Mouse (Mus musculus) midbrain, embryonic 14.5 days (tissue): ENCODE data around the gene Lonrf2. TPM values are rescaled to one million over a fixed set of nuclear protein-coding genes. Genes with fewer than 3 reads are reported as not detected.
A peak's percentile ranks its signal among the peaks of the same experiment; 100 is the strongest.

Experiments used
- ATAC-seq: fragments of 200-750 bp; cut with Nextera tagmentation; 2 replicates; pipeline ENCODE4 v1.8.0; 2017; ENCODE audit warnings: moderate number of reproducible peaks, moderate library complexity; ENCODE audit not compliant: low FRiP score, low TSS enrichment
- DNase-seq: peaks from one replicate; pipeline ENCODE4 v3.0.0-alpha.2; 2015
- H3K27ac ChIP-seq: fragments of 300-500 bp; sonication (generic); replicated peaks from 2 replicates; pipeline ENCODE4 v1.5.1; 2014; ENCODE audit warnings: mild to moderate bottlenecking, low read depth, low read length, moderate library complexity
- H3K27me3 ChIP-seq: fragments of 300-500 bp; sonication (generic); 2 replicates; pipeline ENCODE4 v1.6.1; 2014; ENCODE audit warnings: low read length, control low read depth, mixed read lengths; ENCODE audit not compliant: control insufficient read depth, insufficient read depth
- H3K36me3 ChIP-seq: fragments of 300-500 bp; sonication (generic); 2 replicates; pipeline ENCODE4 v1.6.1; 2014; ENCODE audit warnings: low read length, control low read depth; ENCODE audit not compliant: control insufficient read depth, insufficient read depth
- H3K4me1 ChIP-seq: fragments of 300-500 bp; sonication (generic); 2 replicates; pipeline ENCODE4 v1.6.1; 2014; ENCODE audit warnings: mild to moderate bottlenecking, antibody characterized with exemption, low read length, control low read depth; ENCODE audit not compliant: control insufficient read depth, insufficient read depth
- H3K4me2 ChIP-seq: fragments of 300-500 bp; sonication (generic); 2 replicates; pipeline ENCODE4 v1.6.1; 2014; ENCODE audit warnings: mild to moderate bottlenecking, low read length, moderate library complexity
- H3K4me3 ChIP-seq: fragments of 300-500 bp; sonication (generic); replicated peaks from 2 replicates; pipeline ENCODE4 v1.5.1; 2014; ENCODE audit warnings: low read depth, low read length
- H3K9ac ChIP-seq: fragments of 300-500 bp; sonication (generic); replicated peaks from 2 replicates; pipeline ENCODE4 v1.6.1; 2014; ENCODE audit warnings: mild to moderate bottlenecking, low read length, moderate library complexity
- H3K9me3 ChIP-seq: fragments of 300-500 bp; sonication (generic); 2 replicates; pipeline ENCODE4 v1.6.1; 2016; ENCODE audit warnings: low read length, control low read depth, mixed read lengths; ENCODE audit not compliant: control insufficient read depth
- WGBS: fragments of 180-500 bp; shearing (Covaris S2); extraction: QIAGEN DNeasy Blood & Tissue Kit; methylation state at CpG from one replicate; pipeline ENCODE4 v1.1.7; 2014; 5-methylcytosine and 5-hydroxymethylcytosine counted together
- polyA plus RNA-seq: library from polyadenylated mRNA; unstranded; fragments of >200 nt; fragmentation: Nextera tagmentation; extraction: Ambion mirVana; gene quantifications from 2 replicates; pipeline ENCODE4 v1.2.1, GENCODE M21; 2014

The Lonrf2 gene
- polyA plus RNA-seq, 1 experiment from 2014 or later: 28.1 TPM

DNA sequence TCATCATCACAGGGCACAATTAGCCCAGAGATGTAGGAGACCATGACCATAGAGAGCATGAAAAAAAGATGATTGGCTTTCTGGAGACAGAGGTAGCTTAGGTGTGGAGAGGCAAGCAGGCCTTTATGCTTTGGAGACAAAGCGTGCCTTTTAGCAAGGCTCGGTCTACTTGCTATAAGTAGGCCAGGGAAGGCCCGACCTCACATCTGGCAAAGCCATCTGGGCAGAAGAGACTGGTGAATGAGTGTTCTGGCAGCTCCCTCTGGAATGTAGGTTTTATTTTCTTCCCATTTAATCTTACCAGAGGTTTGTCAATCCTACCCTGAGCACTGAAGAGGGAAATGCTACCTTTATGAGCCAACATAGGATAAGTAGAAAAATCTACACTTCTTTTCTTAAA, 65.8 kb downstream of the Lonrf2 start:
- Histone ChIP-seq H3K4me2 (no peak overlapping the region), H3K27ac (no peak overlapping the region), H3K4me3 (no peak overlapping the region), H3K9me3 (no peaks in the 10 kb centered on the region), H3K27me3 (no peaks in the 10 kb centered on the region), H3K4me1 (peaks cover 12% of the 10 kb centered on the region), H3K36me3 (no peaks in the 10 kb centered on the region), H3K9ac (no peak overlapping the region)
- ATAC-seq (no peak), DNase-seq (no peak)
- WGBS: 86% methylated on average over 3 of the region's 3 CpGs

DNA sequence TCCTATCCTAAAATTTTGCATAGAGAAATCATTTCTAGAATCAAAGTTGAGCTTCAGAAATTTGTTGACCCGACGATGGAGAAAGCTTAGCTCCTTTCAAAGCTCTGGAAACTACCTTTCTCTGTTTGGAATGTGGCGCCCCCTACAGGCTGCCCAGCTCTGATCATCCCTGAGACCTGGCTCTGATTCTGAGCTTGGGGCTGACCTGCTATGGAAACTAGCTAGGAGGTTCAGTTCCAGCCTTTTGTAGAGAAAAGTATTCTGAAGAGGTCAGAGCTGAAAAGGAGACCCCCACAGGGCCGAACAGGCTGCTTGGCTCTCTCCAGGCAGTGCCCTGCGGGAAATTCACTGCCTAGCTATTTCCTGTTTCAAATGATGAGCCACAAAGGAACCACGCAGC, 66.6 kb downstream of the Lonrf2 start:
- peak; percentile 79 for DNase-seq

DNA sequence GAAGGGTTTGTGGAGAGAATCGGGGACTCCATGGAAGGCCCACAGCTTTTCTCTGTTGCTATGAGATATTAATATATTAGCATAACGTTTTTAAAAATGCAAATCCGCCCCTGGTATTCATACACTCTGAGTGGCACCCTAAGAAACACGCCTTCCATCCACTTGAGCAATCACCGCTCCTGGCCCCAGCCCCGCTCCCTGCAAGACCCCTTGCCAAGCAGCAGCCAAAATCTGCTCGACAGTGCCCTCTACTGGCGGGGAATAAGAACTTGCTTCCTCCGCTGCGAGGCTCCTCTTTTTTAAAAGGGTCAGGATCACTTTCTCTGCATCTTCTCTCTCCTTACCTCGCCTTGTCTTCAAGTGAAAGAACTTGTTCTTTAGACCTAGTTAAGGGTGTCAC, 68.7 kb downstream of the Lonrf2 start:
- H3K36me3 ChIP-seq: no peaks in the 10 kb centered on the region
- H3K9ac ChIP-seq: no peak overlapping the region
- 7% methylated on average over 11 of the region's 11 CpGs for WGBS
- no peak overlapping the region for H3K27ac ChIP-seq
- H3K4me2 ChIP-seq: no peak overlapping the region; the same call in 1 of the 2 replicates
- H3K27me3 ChIP-seq: no peaks in the 10 kb centered on the region
- DNase-seq (peak; percentile 93), ATAC-seq (peak; percentile 74)
- no peaks in the 10 kb centered on the region for H3K9me3 ChIP-seq
- no peak overlapping the region for H3K4me3 ChIP-seq
- H3K4me1 ChIP-seq: peaks cover 22% of the 10 kb centered on the region

More for the DNA sequence above, 66.6 kb downstream of the Lonrf2 start:
- Histone ChIP-seq H3K4me2 (no peak overlapping the region), H3K4me1 (peaks cover 12% of the 10 kb centered on the region), H3K9ac (no peak overlapping the region), H3K4me3 (no peak overlapping the region), H3K27me3 (no peaks in the 10 kb centered on the region), H3K9me3 (no peaks in the 10 kb centered on the region), H3K27ac (no peak overlapping the region), H3K36me3 (no peaks in the 10 kb centered on the region)
- no peak for ATAC-seq
- WGBS: 14% methylated on average over 6 of the region's 6 CpGs

DNA sequence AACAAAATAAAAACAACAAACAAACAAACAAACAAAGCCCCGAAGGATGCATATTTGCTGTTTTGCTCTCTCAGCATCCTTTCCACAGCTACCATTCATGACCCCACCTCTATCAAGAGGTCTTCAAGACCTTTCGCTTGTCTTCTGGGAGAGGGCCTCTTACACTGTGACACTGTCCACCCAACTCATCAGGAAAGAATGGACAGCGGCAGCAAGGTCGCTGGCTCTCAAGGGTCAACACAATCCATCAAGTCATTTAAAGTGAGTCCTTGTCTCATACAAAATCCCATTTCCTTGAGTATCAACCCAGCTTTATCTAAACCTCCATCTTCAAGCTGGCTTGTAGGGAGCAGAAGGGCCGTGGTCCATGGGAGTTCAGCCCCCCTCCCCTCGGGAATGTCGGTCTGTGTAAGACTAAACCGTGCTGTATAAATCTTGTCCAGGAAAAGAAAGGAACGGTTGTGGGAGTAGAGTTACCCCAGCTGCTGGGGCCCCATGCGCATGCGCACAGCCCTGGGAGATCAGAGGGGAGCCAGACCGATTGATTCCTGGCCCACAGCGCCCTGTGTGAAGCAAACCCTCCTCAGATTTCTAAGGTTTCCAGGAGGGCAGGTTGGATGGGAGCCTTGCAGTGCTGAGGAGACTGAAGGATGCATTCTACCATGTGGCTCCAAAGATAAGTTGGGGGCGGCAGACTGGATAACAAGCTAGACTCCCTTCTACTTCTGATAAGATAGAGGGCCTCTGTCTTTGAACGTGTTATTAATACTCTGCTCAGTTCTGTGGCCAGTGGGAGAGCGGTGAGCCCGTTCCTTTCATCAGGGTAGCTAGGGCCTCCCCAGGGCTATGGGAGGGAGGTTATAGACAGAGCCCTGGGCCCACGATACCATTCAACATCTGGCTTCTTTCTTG, 69.6 kb downstream of the Lonrf2 start:
- Histone ChIP-seq H3K4me2 (peak overlapping the region; percentile 28), H3K9ac (no peak overlapping the region), H3K4me1 (peaks cover 22% of the 10 kb centered on the region), H3K36me3 (no peaks in the 10 kb centered on the region), H3K27me3 (no peaks in the 10 kb centered on the region), H3K4me3 (no peak overlapping the region), H3K9me3 (no peaks in the 10 kb centered on the region), H3K27ac (peak overlapping the region; percentile 65)
- WGBS: 26% methylated on average over 18 of the region's 18 CpGs
- DNase-seq (peak; percentile 80), ATAC-seq (peak; percentile 72)

DNA sequence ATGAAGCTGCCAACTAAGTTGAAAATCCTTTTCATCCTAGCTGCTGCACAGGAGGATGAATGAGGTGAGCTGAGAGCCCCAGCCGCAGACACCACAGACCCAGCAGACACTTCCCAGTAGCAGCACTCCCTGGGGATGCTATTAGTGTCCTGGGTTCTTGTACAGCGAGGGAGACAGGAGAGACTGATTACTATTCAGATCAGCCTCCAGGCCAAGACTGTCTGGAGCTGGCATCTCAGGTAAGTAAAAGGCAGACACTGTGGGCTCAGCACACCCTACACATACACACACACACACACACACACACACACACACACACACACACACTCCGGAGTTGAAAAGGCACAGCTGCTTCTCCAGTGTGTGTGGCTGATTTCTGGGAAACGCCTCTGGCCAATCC, 70.3 kb downstream of the Lonrf2 start:
- WGBS: 38% methylated on average over 4 of the region's 4 CpGs

DNA sequence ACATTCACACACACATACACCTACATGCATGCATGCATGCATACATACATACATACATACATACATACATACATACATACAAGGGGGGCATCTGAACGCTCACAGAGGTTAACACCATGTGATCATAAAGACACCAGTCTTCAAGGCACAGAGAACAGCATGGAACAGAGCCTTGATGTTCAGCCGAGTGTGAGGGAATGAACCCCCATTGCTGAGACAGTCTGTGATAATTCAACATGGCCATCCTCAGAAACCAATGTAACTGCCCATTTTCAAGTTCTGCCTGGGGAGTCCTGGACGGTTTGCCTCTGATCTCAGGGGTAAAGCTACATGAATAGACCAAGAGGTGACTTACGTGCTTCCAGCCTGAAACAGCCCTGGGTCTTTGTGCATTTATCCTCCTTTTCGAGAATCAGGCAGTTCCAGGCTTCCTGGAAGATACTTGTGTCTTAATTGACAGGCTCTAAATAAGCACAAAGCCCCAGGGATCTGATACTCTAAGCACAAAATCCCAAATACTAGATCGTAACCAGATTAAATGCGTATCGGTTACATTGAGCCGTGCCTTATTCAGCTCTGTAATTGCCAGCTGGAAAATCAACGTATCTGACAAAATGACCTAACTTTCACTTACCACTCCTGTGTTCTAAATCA, 72.4 kb downstream of the Lonrf2 start:
- no peaks in the 10 kb centered on the region for H3K27me3 ChIP-seq
- no peak overlapping the region for H3K9ac ChIP-seq
- WGBS: 24% methylated on average over 10 of the region's 10 CpGs
- H3K4me2 ChIP-seq: no peak overlapping the region
- no peak overlapping the region for H3K4me3 ChIP-seq
- no peaks in the 10 kb centered on the region for H3K36me3 ChIP-seq
- H3K4me1 ChIP-seq: peaks cover 22% of the 10 kb centered on the region
- H3K9me3 ChIP-seq: no peaks in the 10 kb centered on the region
- ATAC-seq (no peak), DNase-seq (peak; percentile 55)
- H3K27ac ChIP-seq: no peak overlapping the region

More for the DNA sequence above, 70.3 kb downstream of the Lonrf2 start:
- no peaks in the 10 kb centered on the region for H3K36me3 ChIP-seq
- no peak overlapping the region for H3K4me2 ChIP-seq
- no peaks in the 10 kb centered on the region for H3K9me3 ChIP-seq
- no peaks in the 10 kb centered on the region for H3K27me3 ChIP-seq
- ATAC-seq (0 out of 2 replicates have a peak, but pooled peaks have one; percentile 28), DNase-seq (peak; percentile 72)
- H3K27ac ChIP-seq: peak overlapping the region; percentile 65
- H3K9ac ChIP-seq: no peak overlapping the region
- no peak overlapping the region for H3K4me3 ChIP-seq
- H3K4me1 ChIP-seq: peaks cover 22% of the 10 kb centered on the region

DNA sequence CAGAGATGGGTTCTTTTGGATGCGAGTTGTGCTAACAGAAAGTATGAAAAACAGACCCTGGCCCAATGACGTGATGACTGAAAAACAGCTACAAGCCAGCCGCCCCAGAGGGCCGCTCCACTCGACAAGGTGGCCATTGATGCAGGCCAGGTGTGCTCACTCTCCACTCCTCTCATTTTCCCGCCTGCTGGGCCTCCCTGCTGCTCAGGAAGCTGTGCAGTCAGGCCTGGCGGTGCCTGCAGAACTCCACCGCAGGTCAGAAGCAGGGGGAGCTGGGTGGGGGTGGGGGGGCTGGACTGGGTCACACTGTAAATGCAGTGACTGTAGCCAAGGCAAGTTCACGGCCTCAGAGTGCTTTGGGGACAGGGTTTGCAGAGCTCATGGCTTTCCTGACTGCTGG, 76.1 kb downstream of the Lonrf2 start:
- H3K27me3 ChIP-seq: no peaks in the 10 kb centered on the region
- no peaks in the 10 kb centered on the region for H3K36me3 ChIP-seq
- peaks cover 10% of the 10 kb centered on the region for H3K4me1 ChIP-seq
- DNase-seq (no peak), ATAC-seq (no peak)
- H3K9me3 ChIP-seq: no peaks in the 10 kb centered on the region
- H3K4me2 ChIP-seq: no peak overlapping the region
- H3K4me3 ChIP-seq: no peak overlapping the region
- no peak overlapping the region for H3K27ac ChIP-seq
- 50% methylated on average over 9 of the region's 9 CpGs for WGBS
- H3K9ac ChIP-seq: no peak overlapping the region

DNA sequence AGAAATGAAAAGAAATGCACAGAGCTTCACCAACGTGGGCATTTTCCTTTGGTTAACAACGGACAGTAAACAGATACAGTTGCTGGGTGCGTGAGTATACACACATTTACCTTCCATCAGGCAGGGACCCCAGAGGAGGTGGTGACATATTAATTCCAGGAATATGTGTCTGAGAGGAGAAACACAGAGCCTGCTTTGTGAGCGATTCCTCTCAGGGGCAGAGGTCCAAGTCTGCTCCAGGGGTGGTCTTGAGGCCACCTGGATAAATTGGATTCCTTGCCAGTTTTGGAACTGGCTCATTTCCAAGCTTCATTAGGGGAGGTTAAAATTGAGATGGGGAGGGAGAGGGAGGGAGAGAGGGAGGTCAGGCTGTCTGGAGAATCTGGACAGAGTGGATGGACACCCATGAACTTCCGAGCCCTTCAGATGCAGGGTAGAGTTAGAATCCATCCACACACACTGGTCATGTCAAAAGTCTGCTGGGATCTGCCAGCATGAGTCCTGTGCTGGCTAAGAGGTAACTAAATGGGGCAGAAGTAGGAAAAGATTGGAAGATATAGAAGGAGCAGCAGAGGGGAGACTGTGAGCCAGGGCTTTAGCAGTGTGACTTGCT, 78.6 kb downstream of the Lonrf2 start:
- ATAC-seq (no peak), DNase-seq (no peak)
- Histone ChIP-seq H3K4me1 (no peaks in the 10 kb centered on the region), H3K4me3 (no peak overlapping the region), H3K36me3 (no peaks in the 10 kb centered on the region), H3K4me2 (no peak overlapping the region), H3K9ac (no peak overlapping the region), H3K27me3 (no peaks in the 10 kb centered on the region), H3K9me3 (no peaks in the 10 kb centered on the region), H3K27ac (no peak overlapping the region)
- WGBS: 87% methylated on average over 5 of the region's 5 CpGs
